Mouse (Mus musculus) stomach, embryonic 15.5 days (tissue): Measurements from ENCODE around the gene Etfa. TPM values are rescaled to one million over a fixed set of nuclear protein-coding genes. Genes with fewer than 3 reads are reported as not detected.

Source experiments
- ATAC-seq: fragments of 200-750 bp; cut with Nextera tagmentation; 2 replicates; pipeline ENCODE4 v1.8.0; 2017; ENCODE audit warnings: low read depth, moderate number of reproducible peaks, moderate TSS enrichment; ENCODE audit not compliant: insufficient read depth, low FRiP score
- H3K27ac ChIP-seq: fragments of 300-500 bp; sonication (generic); 2 replicates; pipeline ENCODE4 v1.5.1; 2015; ENCODE audit warnings: mild to moderate bottlenecking, inconsistent platforms
- H3K27me3 ChIP-seq: fragments of 300-500 bp; sonication (generic); replicated peaks from 2 replicates; pipeline ENCODE4 v1.6.1; 2015; ENCODE audit warnings: inconsistent platforms
- H3K36me3 ChIP-seq: fragments of 300-500 bp; sonication (generic); 2 replicates; pipeline ENCODE4 v1.6.1; 2015; ENCODE audit warnings: inconsistent platforms
- H3K4me1 ChIP-seq: fragments of 300-500 bp; sonication (generic); 2 replicates; pipeline ENCODE4 v1.6.1; 2015; ENCODE audit warnings: inconsistent platforms
- H3K4me2 ChIP-seq: fragments of 300-500 bp; sonication (generic); 2 replicates; pipeline ENCODE4 v1.6.1; 2015; ENCODE audit warnings: mild to moderate bottlenecking, inconsistent platforms
- H3K4me3 ChIP-seq: fragments of 300-500 bp; sonication (generic); replicated peaks from 2 replicates; pipeline ENCODE4 v1.5.1; 2015; ENCODE audit warnings: inconsistent platforms
- H3K9ac ChIP-seq: fragments of 300-500 bp; sonication (generic); 2 replicates; pipeline ENCODE4 v1.6.1; 2015; ENCODE audit warnings: inconsistent platforms
- H3K9me3 ChIP-seq: fragments of 300-500 bp; sonication (generic); 2 replicates; pipeline ENCODE4 v1.6.1; 2016; ENCODE audit warnings: inconsistent platforms
- WGBS: fragments of 180-500 bp; shearing (Covaris S2); methylation state at CpG from one replicate; pipeline ENCODE4 v1.1.7; 2015; 5-methylcytosine and 5-hydroxymethylcytosine counted together
- polyA plus RNA-seq: library from polyadenylated mRNA; unstranded; fragments of >200 nt; fragmentation: Nextera tagmentation; extraction: Ambion mirVana; gene quantifications from 2 replicates; pipeline ENCODE4 v1.2.1, GENCODE M21; 2015

The Etfa gene
- polyA plus RNA-seq, 1 experiment from 2014 or later, result 247 TPM

DNA sequence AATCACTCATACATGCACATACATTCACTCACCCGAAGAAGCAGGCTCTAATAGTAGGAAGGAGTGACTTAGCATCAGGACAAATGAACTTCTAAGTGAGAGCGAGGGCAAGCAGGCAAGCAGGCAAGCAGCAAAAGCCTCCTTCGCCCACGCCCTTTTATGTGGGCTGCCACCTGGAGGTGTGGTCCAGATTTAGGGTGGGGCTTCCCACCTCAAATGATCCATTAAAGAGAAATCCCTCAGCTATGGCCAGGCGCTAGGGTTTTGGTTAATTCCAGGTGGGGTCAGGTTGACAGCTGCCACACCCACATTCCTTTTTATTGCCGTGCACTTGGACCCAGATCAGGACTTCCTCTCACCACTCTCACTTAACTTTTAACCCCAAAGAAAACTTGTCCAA, 101.6 kb downstream of the Etfa start:
- Histone ChIP-seq H3K4me2 (no peak overlapping the region), H3K4me1 (no peaks in the 10 kb centered on the region; the same call in 1 of the 2 replicates), H3K27me3 (no peaks in the 10 kb centered on the region), H3K9ac (no peak overlapping the region), H3K9me3 (no peaks in the 10 kb centered on the region), H3K36me3 (no peaks in the 10 kb centered on the region), H3K4me3 (no peak overlapping the region), H3K27ac (no peak overlapping the region)
- ATAC-seq, result no peak
- 36% methylated on average over 6 of the region's 6 CpGs for WGBS

DNA sequence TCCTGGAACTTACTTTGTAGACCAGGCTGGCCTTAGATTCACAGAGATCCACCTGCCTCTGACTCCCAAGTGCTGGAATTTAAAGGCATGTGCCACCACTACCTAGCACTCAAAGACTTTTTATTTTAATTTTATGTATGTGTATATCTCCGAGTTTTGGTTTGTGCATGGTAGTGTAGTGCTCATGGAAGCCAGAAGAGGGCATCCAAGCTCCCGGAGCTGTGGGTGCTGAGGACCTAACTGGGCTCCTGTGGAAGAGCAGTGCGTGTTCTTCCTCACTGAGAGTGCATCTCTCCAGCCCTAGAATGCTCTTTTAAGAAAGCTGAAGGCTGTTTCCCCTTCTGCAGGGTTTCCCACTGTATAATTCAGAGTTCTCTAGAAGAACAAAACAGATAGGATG, 102.2 kb downstream of the Etfa start:
- Histone ChIP-seq H3K4me1 (no peaks in the 10 kb centered on the region; the same call in 1 of the 2 replicates), H3K4me3 (no peak overlapping the region), H3K9ac (no peak overlapping the region), H3K4me2 (no peak overlapping the region), H3K27ac (no peak overlapping the region), H3K27me3 (no peaks in the 10 kb centered on the region), H3K9me3 (no peaks in the 10 kb centered on the region), H3K36me3 (no peaks in the 10 kb centered on the region)
- ATAC-seq, result no peak
- WGBS, result 47% methylated on average over 3 of the region's 3 CpGs

DNA sequence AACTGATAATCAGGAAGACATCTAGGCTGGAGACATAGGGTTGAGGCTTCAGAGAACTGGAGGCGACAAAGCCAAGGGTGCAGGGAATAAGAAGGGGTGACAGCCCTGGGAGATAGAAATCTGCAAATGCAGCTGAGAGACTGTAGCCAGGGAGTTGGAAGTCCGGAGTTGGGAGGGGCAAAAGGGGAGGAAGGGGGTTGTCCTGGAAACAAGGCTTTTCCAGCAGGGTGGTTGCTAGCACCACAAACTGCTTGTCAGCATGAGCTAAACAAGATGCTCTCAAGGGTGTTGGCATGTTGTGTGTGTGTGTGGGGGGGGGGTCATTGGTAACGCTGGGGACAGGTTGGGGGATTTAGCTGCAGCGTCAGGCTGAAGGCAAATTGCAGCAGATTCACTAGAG, 103.2 kb downstream of the Etfa start:
- H3K4me1 ChIP-seq, result no peaks in the 10 kb centered on the region; the same call in 1 of the 2 replicates
- ATAC-seq, result no peak
- WGBS, result 29% methylated on average over 4 of the region's 4 CpGs

DNA sequence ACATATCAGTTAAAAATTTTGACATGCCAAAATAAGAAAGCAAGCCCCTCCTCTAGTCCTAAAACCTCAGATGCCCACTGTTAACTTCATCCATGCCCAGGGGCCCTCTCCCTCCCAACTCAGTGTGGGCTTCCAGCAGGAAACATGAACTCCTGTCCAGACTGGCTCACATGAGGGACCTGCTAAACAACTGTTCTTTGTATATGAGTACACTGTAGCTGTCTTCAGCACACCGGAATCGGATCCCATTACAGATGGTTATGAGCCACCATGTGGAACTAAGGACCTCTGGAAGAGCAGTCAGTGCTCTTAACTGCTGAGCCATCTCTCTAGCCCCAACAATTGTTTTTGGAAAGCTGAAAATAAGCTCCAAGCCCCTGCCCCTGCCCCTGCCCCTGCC, 105.3 kb downstream of the Etfa start:
- H3K4me2 ChIP-seq, result no peak overlapping the region
- no peak overlapping the region for H3K9ac ChIP-seq
- H3K9me3 ChIP-seq, result no peaks in the 10 kb centered on the region
- H3K4me1 ChIP-seq, result no peaks in the 10 kb centered on the region; the same call in 1 of the 2 replicates
- WGBS, result 47% methylated on average over 2 of the region's 2 CpGs
- no peaks in the 10 kb centered on the region for H3K36me3 ChIP-seq
- no peak overlapping the region for H3K27ac ChIP-seq
- no peaks in the 10 kb centered on the region for H3K27me3 ChIP-seq
- no peak for ATAC-seq
- H3K4me3 ChIP-seq, result no peak overlapping the region

More for the DNA sequence above, 103.2 kb downstream of the Etfa start:
- H3K27ac ChIP-seq, result no peak overlapping the region
- no peak overlapping the region for H3K4me2 ChIP-seq
- H3K9me3 ChIP-seq, result no peaks in the 10 kb centered on the region
- H3K9ac ChIP-seq, result no peak overlapping the region
- H3K36me3 ChIP-seq, result no peaks in the 10 kb centered on the region
- H3K27me3 ChIP-seq, result no peaks in the 10 kb centered on the region
- no peak overlapping the region for H3K4me3 ChIP-seq

DNA sequence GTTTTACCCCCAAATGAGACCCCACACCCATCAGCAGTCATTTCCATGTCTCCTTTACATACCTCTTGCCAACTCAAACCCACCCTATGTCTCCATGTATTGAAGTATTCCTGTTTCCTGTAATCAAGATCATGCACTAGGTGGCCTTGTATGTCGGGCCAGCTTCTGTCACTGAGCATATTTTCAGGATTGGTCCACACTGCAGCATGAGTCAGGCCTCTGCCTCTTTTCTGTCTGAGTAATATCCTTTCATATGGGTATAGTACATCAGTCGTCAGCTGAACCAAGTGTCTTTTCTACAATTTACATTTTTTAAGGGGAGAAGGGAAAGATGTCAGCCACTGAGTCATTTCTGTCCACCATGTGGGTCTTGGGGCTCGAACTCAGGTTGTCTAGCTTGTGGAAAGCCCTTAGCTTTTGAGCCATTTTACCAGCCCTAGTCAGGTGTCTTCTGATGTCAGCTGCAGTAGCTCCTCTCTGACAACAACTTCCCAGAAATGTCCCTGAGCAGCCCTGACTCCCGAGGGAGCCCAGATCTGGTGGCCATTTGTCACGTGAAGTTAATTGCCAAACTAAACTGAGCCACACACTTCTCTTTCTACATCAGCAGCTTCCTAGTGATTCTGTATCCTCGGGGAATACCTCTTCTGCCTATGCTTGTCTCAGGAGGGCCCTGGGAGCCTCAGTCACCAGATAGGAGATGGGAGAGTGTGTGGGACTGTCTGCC, 106.9 kb downstream of the Etfa start:
- no peak for ATAC-seq
- H3K9ac ChIP-seq, result no peak overlapping the region
- no peaks in the 10 kb centered on the region for H3K9me3 ChIP-seq
- H3K4me1 ChIP-seq, result no peaks in the 10 kb centered on the region
- H3K4me2 ChIP-seq, result no peak overlapping the region
- H3K27ac ChIP-seq, result no peak overlapping the region
- no peaks in the 10 kb centered on the region for H3K36me3 ChIP-seq
- 70% methylated on average over 6 of the region's 6 CpGs for WGBS
- no peaks in the 10 kb centered on the region for H3K27me3 ChIP-seq
- no peak overlapping the region for H3K4me3 ChIP-seq

Other genes starting within 250 kb of the Etfa start
- 1.1 TPM in 2 replicates for gene Nrg4, start 185.4 kb downstream of the Etfa start, polyA plus RNA-seq
- 1.3 and 1.9 TPM in 2 replicates for gene Tmem266, start 185.3 kb downstream of the Etfa start, polyA plus RNA-seq
- gene Isl2, start 26.4 kb upstream of the Etfa start, polyA plus RNA-seq, result 5.7 and 8.1 TPM in 2 replicates